Mouse (Mus musculus): ENCODE data around the gene Zfp383.

- TF ChIP-seq POLR2A (IDR thresholded peaks at IDR 0.05; ENCODE audit: insufficient read depth, low read depth, low read length) (no peak), EP300 (IDR thresholded peaks at IDR 0.05; ENCODE audit: insufficient read depth, low read depth, low read length) (no peak)
Measured at GRCm38 (mm10) chr7:29910252-29910651, 2.2 kb downstream of the Zfp383 start.

Measured in heart, adult 2 months (tissue).